Mouse (Mus musculus): ENCODE results near the gene Fcho2. TPM values are rescaled to one million over a fixed set of nuclear protein-coding genes. Genes with fewer than 3 reads are reported as not detected.

Gene Fcho2
- total RNA-seq (2012; rRNA removed), result 2.2 and 2.4 TPM in 2 replicates
- 1 to 10 TPM in 1 of 2 experiments, not detected in 1; 5.8 TPM for polyA plus RNA-seq (2012; ENCODE audit: insufficient read depth in 1 of 2, insufficient read length in 2 of 2, low read depth in 1 of 2, low replicate concordance in 2 of 2, missing spikeins in 1 of 2)

DNA sequence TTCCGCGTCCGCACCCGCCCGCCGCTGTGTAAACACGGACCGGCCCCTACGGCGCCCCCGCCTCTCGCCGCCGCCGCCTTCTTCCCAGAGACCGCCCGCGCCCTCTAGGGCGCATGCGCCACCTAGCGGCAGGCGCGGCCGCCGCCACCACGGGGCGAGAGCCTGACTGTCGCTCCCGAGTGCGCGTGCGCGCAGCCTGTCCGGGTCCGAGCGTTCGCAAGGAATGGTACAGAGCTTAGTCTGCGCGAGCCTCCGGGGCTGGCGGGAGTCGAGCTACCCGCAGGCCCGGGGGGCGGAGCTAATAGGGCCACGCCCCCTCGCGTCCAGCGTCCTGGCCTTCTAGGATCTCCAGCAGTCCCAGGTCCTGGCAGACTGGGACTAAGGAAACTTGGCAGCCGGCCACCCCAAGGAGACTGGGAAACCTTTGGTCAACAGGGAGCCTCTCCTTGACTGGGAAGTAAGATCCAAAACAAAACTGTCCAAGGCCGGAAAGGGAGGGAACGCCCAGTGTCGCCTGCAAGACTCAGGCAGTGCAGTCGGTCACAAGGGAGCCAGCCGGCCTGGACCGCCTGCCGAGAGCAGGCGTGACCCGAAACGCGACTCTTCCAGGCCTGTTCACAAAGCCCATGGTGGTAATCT, at the start of gene Fcho2:
Fcho2 (minus strand) TSS at position 303 of the 639 bp plus-strand sequence.
- peak within 1 kb of the TSS; percentile 91 for H3K9ac ChIP-seq (ENCODE audit: control insufficient read depth, low read depth, low read length, poor library complexity, severe bottlenecking)
- peaks cover 0 to 17% of the 10 kb centered on the region in 2 experiments; a peak in 2 of 4 replicates for H3K36me3 ChIP-seq (ENCODE audit: control insufficient read depth in 1 of 2, insufficient read depth in 2 of 2, low read length in 2 of 2)
- peaks cover 20% of the 10 kb centered on the region for H3K79me2 ChIP-seq (ENCODE audit: control insufficient read depth, insufficient read depth, low read length, poor library complexity)
- H3K9me3 ChIP-seq (replicated peaks; ENCODE audit: insufficient read depth, low read length), result no peaks in the 10 kb centered on the region
- H3K4me1 ChIP-seq (ENCODE audit: control insufficient read depth in 1 of 2, insufficient read depth in 2 of 2, low read length in 2 of 2), result peaks cover 8% of the 10 kb centered on the region in 2 experiments
- H3K4me3 ChIP-seq (ENCODE audit: control insufficient read depth in 1 of 2, insufficient read depth in 1 of 2, low read depth in 2 of 2, low read length in 2 of 2), result peak within 1 kb of the TSS; percentile 83 to 88
- H3K27ac ChIP-seq (ENCODE audit: control insufficient read depth, low read depth, low read length), result peak within 1 kb of the TSS; percentile 85
- peak; percentile 97 for DNase-seq (ENCODE audit: low read depth, low spot score)
- H3K27me3 ChIP-seq (ENCODE audit: control insufficient read depth in 1 of 2, insufficient read depth in 2 of 2, low read length in 2 of 2), result no peaks in the 10 kb centered on the region
- no peak for TF ChIP-seq MYB (IDR thresholded peaks at IDR 0.05; ENCODE audit: low read depth, low read length)
- no peak for TF ChIP-seq MAX (IDR thresholded peaks at IDR 0.05; ENCODE audit: low read length)
- TF ChIP-seq ZNF384 (IDR thresholded peaks at IDR 0.05; ENCODE audit: low read depth, low read length), result no peak
- no peak for TF ChIP-seq EP300 (IDR thresholded peaks at IDR 0.05; ENCODE audit: low read depth in 1 of 2, low read length in 2 of 2)
- TF ChIP-seq ETS1 (IDR thresholded peaks at IDR 0.05; ENCODE audit: low read depth, low read length), result peak; percentile 9; the same call in 1 of the 2 replicates
- TF ChIP-seq POLR2AphosphoS2 (IDR thresholded peaks at IDR 0.05; ENCODE audit: low read length), result no peak
- TF ChIP-seq HCFC1 (IDR thresholded peaks at IDR 0.05; ENCODE audit: low read depth, low read length), result peak; percentile 45; the same call in 1 of the 2 replicates
- TF ChIP-seq POLR2A (IDR thresholded peaks at IDR 0.05; ENCODE audit: control insufficient read depth in 1 of 2, insufficient read depth in 1 of 2, low read depth in 1 of 2, low read length in 2 of 2, poor library complexity in 1 of 2), result peak; percentile 66 to 70; a peak in 3 of 4 replicates
- peak; percentile 49 for TF ChIP-seq SMC3 (IDR thresholded peaks at IDR 0.05; ENCODE audit: low read depth, low read length)
- no peak for TF ChIP-seq CHD2 (IDR thresholded peaks at IDR 0.05; ENCODE audit: low read length)
- TF ChIP-seq CTCF (IDR thresholded peaks at IDR 0.05 in 2 of 3, conservative IDR thresholded peaks at IDR 0.05 in 1 of 3; ENCODE audit: control insufficient read depth in 1 of 3, insufficient read depth in 1 of 3, low read depth in 2 of 3, low read length in 3 of 3, poor library complexity in 1 of 3, severe bottlenecking in 1 of 3), result peak in 2 of 3 experiments; percentile 81 to 86; a peak in 5 of 6 replicates
- TF ChIP-seq KAT2A (conservative IDR thresholded peaks at IDR 0.05; ENCODE audit: low read depth, low read length), result no peak
- no peak for TF ChIP-seq JUND (IDR thresholded peaks at IDR 0.05; ENCODE audit: low read depth, low read length)
- no peak for TF ChIP-seq GATA1 (IDR thresholded peaks at IDR 0.05; ENCODE audit: low read depth, low read length)
- TF ChIP-seq RAD21 (IDR thresholded peaks at IDR 0.05; ENCODE audit: low read depth, low read length), result peak; percentile 39
- no peak for TF ChIP-seq MAFK (IDR thresholded peaks at IDR 0.05; ENCODE audit: borderline replicate concordance, low read depth, low read length)
- no peak; the same call in none of the 2 replicates for TF ChIP-seq SIN3A (IDR thresholded peaks at IDR 0.05; ENCODE audit: low read length)
- peak; percentile 39 for TF ChIP-seq TCF12 (IDR thresholded peaks at IDR 0.05; ENCODE audit: low read depth, low read length)
- TF ChIP-seq MXI1 (IDR thresholded peaks at IDR 0.05; ENCODE audit: low read depth, low read length), result 0 out of 2 replicates have a peak, but pooled peaks have one; percentile 24
- TF ChIP-seq UBTF (IDR thresholded peaks at IDR 0.05; ENCODE audit: borderline replicate concordance, insufficient read depth, low read depth, low read length), result 0 out of 2 replicates have a peak, but pooled peaks have one; percentile 34
- no peak for TF ChIP-seq GABPA (IDR thresholded peaks at IDR 0.05; ENCODE audit: low read depth, low read length)
- TF ChIP-seq BHLHE40 (IDR thresholded peaks at IDR 0.05; ENCODE audit: borderline replicate concordance, low read depth, low read length), result no peak
- TF ChIP-seq MYC (IDR thresholded peaks at IDR 0.05; ENCODE audit: low read depth, low read length), result no peak
- 0 out of 2 replicates have a peak, but pooled peaks have one; percentile 1 for TF ChIP-seq TBP (IDR thresholded peaks at IDR 0.05; ENCODE audit: low read depth, low read length)
- peak; percentile 67; the same call in 1 of the 2 replicates for TF ChIP-seq ZMIZ1 (IDR thresholded peaks at IDR 0.05; ENCODE audit: low read depth, low read length)
- no peak for TF ChIP-seq CHD1 (IDR thresholded peaks at IDR 0.05; ENCODE audit: low read depth, low read length)
- TF ChIP-seq MAZ (IDR thresholded peaks at IDR 0.05; ENCODE audit: low read depth, low read length), result 0 out of 2 replicates have a peak, but pooled peaks have one; percentile 64
- no peak for TF ChIP-seq E2F4 (IDR thresholded peaks at IDR 0.05; ENCODE audit: borderline replicate concordance, low read depth, low read length)
- no peak for TF ChIP-seq MEF2A (IDR thresholded peaks at IDR 0.05; ENCODE audit: extremely low read depth, insufficient replicate concordance, low read depth, low read length, poor library complexity, severe bottlenecking)
- peak; percentile 45 for TF ChIP-seq USF1 (IDR thresholded peaks at IDR 0.05; ENCODE audit: low read depth, low read length)
- no peak for TF ChIP-seq USF2 (IDR thresholded peaks at IDR 0.05; ENCODE audit: borderline replicate concordance in 1 of 2, insufficient read depth in 1 of 2, low read depth in 1 of 2, low read length in 2 of 2)
- TF ChIP-seq ZC3H11A (IDR thresholded peaks at IDR 0.05; ENCODE audit: low read depth, low read length), result peak; percentile 15; the same call in 1 of the 2 replicates
- no peak for TF ChIP-seq POLR2AphosphoS5 (IDR thresholded peaks at IDR 0.05; ENCODE audit: borderline replicate concordance, low read depth, low read length)
- TF ChIP-seq TAL1 (IDR thresholded peaks at IDR 0.05; ENCODE audit: low read length), result no peak
- peak; percentile 85 for TF ChIP-seq NRF1 (IDR thresholded peaks at IDR 0.05; ENCODE audit: insufficient read depth, low read depth, low read length, poor library complexity, severe bottlenecking)
